Mouse (Mus musculus) adrenal gland, postnatal 14 days (tissue): Measurements from ENCODE around the gene Enpep. TPM values are rescaled to one million over a fixed set of nuclear protein-coding genes. Genes with fewer than 3 reads are reported as not detected.

Experiments used
- DNase-seq: peaks from one replicate; pipeline ENCODE4 v3.0.0; 2021; ENCODE audit warnings: mixed read lengths
- total RNA-seq: library from RNA; stranded (reverse); gene quantifications from 2 replicates; pipeline ENCODE4 v1.2.3, GENCODE M21; 2021

Enpep gene
- total RNA-seq, 1 experiment from 2014 or later: 11.5 TPM

GRCm38 (mm10) chr3:129238664-129239258 lies 93.8 kb downstream of the Enpep start:
- DNase-seq: no peak

GRCm38 (mm10) chr3:129238010-129238409 lies 94.5 kb downstream of the Enpep start:
- no peak for DNase-seq

- no peak for DNase-seq
These were observed 105.2 kb downstream of the Enpep start for GRCm38 (mm10) chr3:129227331-129227730.

- no peak for DNase-seq
These were observed 105.8 kb downstream of the Enpep start for GRCm38 (mm10) chr3:129226681-129227080.

- no peak for DNase-seq
These were observed 106.8 kb downstream of the Enpep start for GRCm38 (mm10) chr3:129225577-129226289.

GRCm38 (mm10) chr3:129224806-129225576 lies 107.5 kb downstream of the Enpep start:
- DNase-seq: no peak

GRCm38 (mm10) chr3:129223964-129224805 lies 108.3 kb downstream of the Enpep start:
- DNase-seq: no peak

- DNase-seq: no peak
These were observed 109.1 kb downstream of the Enpep start for GRCm38 (mm10) chr3:129223401-129223800.

GRCm38 (mm10) chr3:129222448-129223290 lies 109.9 kb downstream of the Enpep start:
- DNase-seq: no peak

- DNase-seq: no peak
These were observed 110.9 kb downstream of the Enpep start for GRCm38 (mm10) chr3:129221380-129222260.

GRCm38 (mm10) chr3:129220681-129221379 lies 111.7 kb downstream of the Enpep start:
- no peak for DNase-seq

GRCm38 (mm10) chr3:129220086-129220670 lies 112.3 kb downstream of the Enpep start:
- DNase-seq: no peak

Other genes starting within 250 kb of the Enpep start
- 0.41 TPM in 1 of 2 replicates, not detected in the other for gene Pitx2, start 132.8 kb downstream of the Enpep start, total RNA-seq
- gene Elovl6, start 199.6 kb upstream of the Enpep start, total RNA-seq: 53.5 and 61.2 TPM in 2 replicates